Mouse (Mus musculus) thymus, postnatal 10 days (tissue): ENCODE measurements at regions not wholly inside any gene's neighbourhood (a gene's known extent, or its start where the extent isn't known, plus 50 kb on each side); places are given as distances from the start of the nearest gene placed in this dataset.

Experiments
- DNase-seq, 2 experiments: peaks; one replicate each; pipeline ENCODE4 v3.0.0; 2021; ENCODE audit warnings: low spot score in 2 of 2

- DNase-seq, result no peak
Observed at GRCm38 (mm10) chr1:88879367-88879766, 177.3 kb upstream of the Arl4c start.

DNA sequence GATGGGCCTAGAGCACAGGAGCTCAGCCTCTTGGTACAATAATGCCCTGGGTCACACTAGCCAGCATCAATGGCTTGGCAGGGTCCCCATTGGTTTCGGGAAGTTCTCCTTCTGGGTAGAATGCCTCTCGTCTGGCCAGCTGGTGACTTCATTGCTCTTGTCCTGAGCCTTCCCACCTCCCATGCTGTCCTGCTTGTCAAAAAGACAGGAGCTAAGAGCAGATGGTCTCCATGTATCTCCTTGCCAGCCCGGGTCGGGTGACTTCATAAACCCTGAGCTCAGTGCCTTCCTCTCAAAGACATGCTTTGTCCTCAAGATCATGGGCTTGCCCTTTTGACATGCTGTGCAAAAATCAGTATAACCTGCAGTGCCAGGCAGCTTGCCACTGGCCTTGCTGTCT is 179.2 kb upstream of the Sh3bp4 start:
- DNase-seq, result no peak

GRCm38 (mm10) chr1:88902426-88902825 is 167.8 kb upstream of the Sh3bp4 start:
- no peak for DNase-seq

DNA sequence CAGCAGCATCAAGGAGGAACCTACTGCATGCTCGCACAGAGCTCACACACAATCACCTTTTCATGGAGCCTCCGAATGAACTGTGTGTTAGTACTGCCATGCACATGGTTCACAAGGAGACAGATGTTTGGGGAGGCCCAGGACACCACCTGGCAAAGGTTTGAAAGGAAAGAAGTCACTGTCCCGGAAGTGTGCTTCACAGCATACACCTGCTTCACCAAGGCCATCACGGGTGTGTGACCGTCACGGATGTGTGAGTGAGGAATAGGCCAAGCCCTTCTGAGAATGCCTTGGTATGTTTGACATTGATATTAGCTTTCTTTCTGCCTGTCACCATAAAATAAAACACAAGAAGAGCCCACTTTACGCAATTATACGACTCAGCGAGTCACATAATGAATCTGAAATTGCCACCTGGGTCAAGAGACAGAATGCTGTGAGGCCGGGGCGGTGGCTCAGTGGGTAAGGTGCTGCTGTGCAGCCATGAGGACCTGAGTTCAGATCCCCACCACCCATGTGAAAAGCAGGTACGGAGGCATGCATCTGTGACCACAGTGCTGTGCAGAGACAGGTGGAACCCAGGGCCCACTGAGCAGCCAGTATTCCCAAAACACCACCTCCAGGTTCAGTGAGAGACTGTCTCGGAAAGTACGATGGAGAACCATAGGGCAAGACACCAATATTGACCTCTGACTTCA is 162.3 kb upstream of the Sh3bp4 start:
- DNase-seq, result no peak

DNA sequence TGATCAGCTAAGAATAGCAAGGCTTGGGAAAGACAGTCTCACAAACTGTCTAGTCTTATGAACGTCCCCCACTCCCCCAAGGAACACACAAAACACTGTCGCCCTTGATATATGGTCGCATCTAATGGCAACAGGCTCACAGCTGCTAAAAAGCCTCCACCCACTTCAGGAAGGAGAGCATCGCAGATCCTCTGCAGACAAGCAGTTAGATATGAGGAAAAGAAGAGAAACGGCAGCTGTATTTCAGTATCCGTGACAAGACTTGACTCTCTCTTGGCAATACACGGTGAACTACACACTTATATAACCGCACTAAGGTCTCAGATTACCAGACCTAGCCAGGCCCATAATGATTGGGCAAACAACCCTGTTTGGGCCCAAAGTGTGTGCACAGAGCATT is 161.5 kb upstream of the Sh3bp4 start:
- no peak for DNase-seq

- no peak for DNase-seq
Observed at GRCm38 (mm10) chr1:88909314-88909713, 160.9 kb upstream of the Sh3bp4 start.

- no peak for DNase-seq
Observed at GRCm38 (mm10) chr1:88909864-88910573, 160.2 kb upstream of the Sh3bp4 start.

DNA sequence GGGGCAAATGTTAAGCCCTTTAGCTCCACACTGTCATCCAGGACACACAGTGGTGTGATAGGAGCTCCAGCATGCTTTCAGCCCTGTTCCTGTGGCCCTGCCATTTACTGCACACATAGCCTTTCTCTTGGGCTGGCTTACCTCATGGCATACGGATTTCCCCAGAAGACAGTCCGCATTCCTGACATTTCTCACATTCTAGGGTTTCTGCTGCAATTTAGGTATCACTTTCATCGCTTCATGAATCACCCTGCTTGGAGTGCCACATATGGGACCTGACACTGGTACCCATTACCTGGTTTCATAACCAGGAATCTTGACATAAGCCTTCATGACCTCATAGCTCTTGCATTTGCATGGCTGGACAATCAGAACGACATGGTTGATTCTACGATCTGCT is 158.5 kb upstream of the Sh3bp4 start:
- no peak for DNase-seq

DNA sequence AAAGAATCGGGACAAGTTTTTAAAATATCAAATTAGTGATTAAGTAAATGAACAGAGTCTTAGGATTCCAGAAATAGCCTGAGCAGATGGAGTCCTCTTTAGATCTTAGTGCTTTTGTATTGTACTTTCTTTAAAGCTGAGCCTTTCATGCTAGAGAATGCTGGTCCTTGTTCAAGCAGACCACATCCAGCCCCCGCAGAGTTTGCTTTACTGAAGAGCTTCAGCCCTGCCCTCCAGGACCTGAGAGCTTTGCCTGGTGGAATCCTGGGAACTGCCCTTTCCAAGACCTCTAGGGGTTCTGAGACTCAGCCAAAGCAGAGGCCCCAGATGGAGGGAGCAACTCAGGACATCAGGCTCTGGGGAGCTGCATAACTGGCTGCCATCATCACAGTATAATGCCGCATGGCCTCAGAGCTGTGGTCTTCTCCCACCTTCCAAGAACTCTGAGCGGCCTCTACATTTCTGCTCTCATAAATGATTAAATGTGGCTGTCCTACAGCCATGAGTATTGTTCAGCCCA is 153.6 kb upstream of the Sh3bp4 start:
- DNase-seq, result no peak

DNA sequence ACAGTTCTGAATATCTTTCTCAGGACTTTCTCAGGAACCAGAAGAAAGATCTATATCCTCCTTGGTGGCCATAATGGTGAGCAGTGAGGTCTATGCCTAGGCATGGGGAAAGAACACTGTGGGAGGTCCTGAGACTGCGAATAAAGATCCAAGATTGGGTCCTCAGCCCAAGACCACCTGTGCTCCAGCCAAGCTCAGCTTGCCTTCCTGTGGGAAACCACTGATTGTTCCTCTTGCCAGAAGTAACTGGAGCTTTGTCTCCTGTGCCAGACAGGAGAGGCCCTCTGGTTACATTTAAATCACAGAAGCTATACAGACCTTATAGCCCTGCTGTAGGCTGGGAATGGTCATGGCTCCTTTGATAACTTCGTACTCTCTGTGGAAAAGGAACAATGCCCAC is 148.8 kb upstream of the Sh3bp4 start:
- DNase-seq, result no peak

DNA sequence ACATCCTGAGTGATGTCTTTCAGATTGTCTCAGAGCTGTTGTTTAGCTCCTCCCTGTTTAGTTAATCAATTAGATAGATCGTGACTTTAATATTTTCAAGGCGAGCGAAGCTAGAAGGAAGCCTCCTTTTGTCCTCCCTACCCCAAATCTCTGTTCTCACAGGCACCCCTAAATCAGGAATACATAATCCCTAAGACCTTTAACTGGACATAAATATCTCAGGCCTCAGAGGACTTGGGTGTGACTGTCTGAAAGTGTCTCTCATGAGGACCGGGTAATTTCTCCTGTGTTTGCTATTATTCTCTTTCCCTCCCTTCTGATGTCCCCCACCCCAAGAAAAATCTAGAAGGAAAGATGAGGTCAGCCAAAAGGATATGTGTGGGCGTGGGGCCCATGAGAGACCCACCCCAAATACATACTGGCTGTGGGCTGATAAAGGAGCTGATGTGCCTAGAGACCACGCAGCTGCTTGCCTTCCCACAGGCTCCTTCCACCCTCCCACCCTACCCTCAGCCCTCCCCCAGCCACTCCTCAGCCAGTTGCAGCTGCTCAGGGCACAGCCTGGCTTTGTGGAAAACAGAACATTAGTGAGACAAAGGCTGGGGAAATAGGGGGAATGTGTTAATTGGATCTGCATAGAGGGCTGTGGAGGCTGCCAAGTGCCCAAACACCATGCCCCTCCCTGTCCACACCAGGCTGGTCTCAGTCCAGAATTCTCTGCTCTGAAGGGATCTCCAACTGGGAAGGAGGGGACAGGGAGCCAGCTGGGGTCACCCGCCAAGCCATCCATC is 146.2 kb upstream of the Sh3bp4 start:
- no peak for DNase-seq

DNA sequence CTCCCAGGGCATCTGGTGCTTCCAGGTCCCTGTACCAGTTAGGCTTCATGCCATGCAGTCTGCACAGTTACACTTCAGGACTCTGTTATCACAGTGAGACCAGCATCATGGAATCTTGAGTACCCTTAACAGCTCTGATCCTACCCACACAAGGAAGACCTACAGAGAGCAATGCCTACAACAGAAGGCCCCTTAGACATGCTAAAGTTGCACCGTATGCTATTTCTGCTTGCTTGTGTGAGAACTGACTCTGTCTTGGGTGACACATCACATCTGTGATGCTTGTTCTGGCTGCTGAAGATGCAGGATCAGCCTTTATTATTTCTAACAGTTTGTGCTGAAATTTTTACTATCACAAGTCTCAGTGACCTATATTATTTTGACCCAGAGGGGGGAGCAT is 135.0 kb upstream of the Sh3bp4 start:
- DNase-seq, result no peak

DNA sequence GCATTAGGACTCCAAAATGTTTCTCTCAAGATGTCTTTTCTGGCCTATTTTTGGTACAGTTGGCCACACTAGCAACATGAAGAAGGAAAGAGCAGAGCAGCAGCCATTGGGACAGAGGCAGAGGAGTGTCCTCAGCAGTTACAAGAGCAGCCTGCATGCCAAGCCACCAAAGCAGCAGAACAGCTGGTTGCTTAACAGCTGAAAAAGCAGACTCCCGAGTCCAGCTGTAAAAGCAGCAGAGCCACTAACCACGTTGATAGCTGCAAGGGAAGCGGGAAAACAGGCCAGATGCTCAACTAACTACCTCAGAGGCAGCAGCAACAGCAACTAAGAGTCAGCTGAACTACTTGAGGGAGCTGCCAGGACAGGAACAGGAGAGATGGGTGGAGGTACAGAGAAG is 134.4 kb upstream of the Sh3bp4 start:
- DNase-seq, result no peak

DNA sequence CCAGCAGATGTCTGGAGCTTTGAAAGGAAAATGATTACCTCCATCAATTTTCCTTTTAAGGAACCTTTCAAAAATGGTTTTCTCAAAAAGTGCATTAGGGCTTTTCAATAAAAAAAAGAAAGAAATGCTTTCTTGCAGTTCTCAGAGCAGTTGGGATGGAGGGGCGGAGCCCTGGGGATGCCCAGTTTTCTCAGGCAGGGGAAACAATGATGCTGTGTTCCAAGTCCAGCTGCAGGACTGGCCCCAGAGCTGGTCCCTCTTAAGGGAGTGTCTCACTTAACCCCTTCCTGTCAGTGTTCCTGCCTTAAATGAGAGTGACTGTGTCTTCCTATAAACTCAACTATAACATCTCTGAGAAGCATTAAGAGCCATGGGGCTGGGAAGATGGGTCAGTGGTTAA is 132.9 kb upstream of the Sh3bp4 start:
- DNase-seq, result no peak

DNA sequence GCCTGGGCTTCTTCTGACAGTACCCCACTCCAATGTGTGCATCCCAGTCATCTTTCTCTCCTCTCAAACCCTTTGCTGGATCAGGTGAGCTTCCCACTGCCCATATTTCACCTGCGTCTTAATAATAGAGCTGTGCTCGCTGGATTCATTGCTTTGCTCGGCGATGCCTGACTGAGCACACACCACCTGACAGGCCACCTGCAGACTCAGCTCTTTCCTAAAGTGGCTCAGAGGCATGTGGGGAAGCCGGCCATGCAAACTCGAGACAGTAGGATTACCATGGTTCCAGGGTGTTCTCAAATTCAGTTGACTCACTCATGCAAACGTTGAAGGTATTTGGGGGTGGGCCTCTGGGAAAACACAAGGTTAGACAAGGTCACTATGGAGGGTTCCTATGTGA is 131.8 kb upstream of the Sh3bp4 start:
- no peak for DNase-seq

GRCm38 (mm10) chr1:88943039-88943438 is 127.2 kb upstream of the Sh3bp4 start:
- DNase-seq, result no peak

GRCm38 (mm10) chr1:88945868-88946267 is 124.3 kb upstream of the Sh3bp4 start:
- no peak for DNase-seq

GRCm38 (mm10) chr1:88946374-88946773 is 123.8 kb upstream of the Sh3bp4 start:
- no peak for DNase-seq

GRCm38 (mm10) chr1:88949911-88950310 is 120.3 kb upstream of the Sh3bp4 start:
- no peak for DNase-seq

DNA sequence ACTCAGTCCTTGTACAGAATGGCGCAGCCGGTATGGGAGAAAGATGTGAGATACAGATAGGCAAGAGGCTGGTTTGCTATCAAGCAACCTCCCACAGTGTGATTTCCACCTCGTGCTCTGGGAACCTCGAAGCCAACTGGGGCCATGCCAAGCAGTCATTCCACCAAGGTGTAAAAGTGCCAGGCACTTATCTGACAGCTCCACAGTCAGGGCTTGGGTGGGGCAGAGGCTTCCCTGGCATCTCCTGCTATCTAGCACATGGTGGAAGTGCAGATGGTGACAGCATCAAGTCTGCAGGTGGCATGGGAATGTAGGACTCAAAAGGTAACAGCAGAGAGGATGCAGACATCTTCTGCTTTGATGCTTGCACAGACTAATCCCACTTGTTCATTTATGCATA is 116.7 kb upstream of the Sh3bp4 start:
- no peak for DNase-seq

DNA sequence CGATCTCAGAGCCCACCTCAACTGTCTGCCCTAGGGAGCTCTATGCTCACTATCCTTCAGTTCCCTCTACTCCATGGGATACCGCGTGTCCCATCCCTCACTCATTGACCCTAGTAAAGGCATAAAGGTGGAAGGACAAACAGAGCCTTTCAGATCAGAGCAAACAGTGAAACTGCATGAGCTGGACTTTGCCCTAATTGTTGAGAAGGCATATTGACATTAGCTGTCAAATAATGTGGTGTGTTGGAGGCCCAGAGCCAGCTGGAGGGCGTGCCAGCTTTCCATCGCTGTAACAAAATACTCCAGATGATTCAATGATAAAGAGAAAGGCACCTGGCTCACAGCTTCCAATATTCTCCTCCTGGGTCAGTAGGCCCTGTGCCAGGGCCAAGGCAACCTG is 115.4 kb upstream of the Sh3bp4 start:
- DNase-seq, result no peak

- no peak for DNase-seq
Observed at GRCm38 (mm10) chr1:88957061-88957460, 113.2 kb upstream of the Sh3bp4 start.

DNA sequence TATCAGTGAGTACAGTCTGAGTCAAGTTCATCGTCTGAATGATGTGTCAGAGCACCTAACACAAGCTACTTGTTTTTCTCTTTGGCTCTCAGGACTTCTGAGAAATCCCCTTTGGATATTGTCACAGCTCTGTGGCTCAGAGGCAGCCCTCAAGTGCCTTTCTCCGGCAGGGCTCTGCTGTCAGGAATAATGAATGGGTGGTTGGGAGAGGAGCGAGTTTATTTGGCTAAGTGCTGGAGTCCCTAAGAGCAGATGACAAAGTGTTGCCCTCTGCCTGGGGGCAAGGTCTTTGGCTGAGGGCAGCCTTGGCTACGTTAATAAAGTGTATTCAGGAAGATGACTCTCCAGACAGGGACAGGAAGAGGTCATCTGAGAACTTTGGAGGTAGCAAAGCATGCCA is 110.5 kb upstream of the Sh3bp4 start:
- no peak for DNase-seq
